Mouse (Mus musculus) left cerebral cortex, postnatal 14 days (tissue): ENCODE results near the gene Cxcl16. TPM values are rescaled to one million over a fixed set of nuclear protein-coding genes. Genes with fewer than 3 reads are reported as not detected.

ENCODE experiments used
- DNase-seq, 2 experiments: peaks; one replicate each; pipeline ENCODE4 v3.0.0; 2021 to 2022; ENCODE audit warnings: low spot score in 2 of 2, mixed read lengths in 1 of 2
- intact Hi-C: fragments of 180-260 bp; cut with DNase I; formaldehyde crosslinking; loops from one replicate; pipeline ENCODE4 v1.15.1; 2025
- total RNA-seq, 2 experiments: library from RNA; stranded (reverse); gene quantifications; 2 replicates each; pipeline ENCODE4 v1.2.3; 2021

Cxcl16 gene
- total RNA-seq, 2 experiments from 2014 or later = 0.66 to 1.3 TPM

- intact Hi-C loops = no loop called here
- no peak for DNase-seq
Observed at GRCm38 (mm10) chr11:70458688-70459600, 840 bp downstream of the Cxcl16 start, which contains the start of gene Zmynd15. TSS of gene Zmynd15 (plus strand) at chr11:70459433.

- intact Hi-C loops = loop anchor here (5.0 kb wide), 1 partner anchor 54 kb away; the partner anchor contains the start of gene Tm4sf5
- DNase-seq = no peak
Observed at GRCm38 (mm10) chr11:70453261-70454044, 6.3 kb downstream of the Cxcl16 start.

GRCm38 (mm10) chr11:70451797-70452498 is 7.8 kb downstream of the Cxcl16 start, which contains the start of gene Med11:
TSS of gene Med11 (plus strand) at chr11:70451919.
- DNase-seq = peak; percentile 95 to 96
- intact Hi-C loops = loop anchor here (5.0 kb wide), 1 partner anchor 55 kb away; the partner anchor contains the start of gene Tm4sf5

GRCm38 (mm10) chr11:70450926-70451325 is 8.9 kb downstream of the Cxcl16 start:
- no peak for DNase-seq
- intact Hi-C loops = loop anchor here (5.0 kb wide), 1 partner anchor 56 kb away; the partner anchor contains the start of gene Tm4sf5

- intact Hi-C loops = no loop called here
- no peak for DNase-seq
Observed at GRCm38 (mm10) chr11:70447373-70447772, 12.4 kb downstream of the Cxcl16 start.

- intact Hi-C loops = no loop called here
Observed at GRCm38 (mm10) chr11:70446756-70447155, 13.0 kb downstream of the Cxcl16 start.

GRCm38 (mm10) chr11:70444667-70445066 is 15.1 kb downstream of the Cxcl16 start:
- intact Hi-C loops = no loop called here
- DNase-seq = no peak

More at GRCm38 (mm10) chr11:70446756-70447155, 13.0 kb downstream of the Cxcl16 start:
- DNase-seq = no peak

- intact Hi-C loops = no loop called here
- no peak for DNase-seq
Observed at GRCm38 (mm10) chr11:70443964-70444363, 15.8 kb downstream of the Cxcl16 start.

GRCm38 (mm10) chr11:70441882-70442281 is 17.9 kb downstream of the Cxcl16 start:
- intact Hi-C loops = no loop called here

GRCm38 (mm10) chr11:70440637-70441036 is 19.1 kb downstream of the Cxcl16 start:
- intact Hi-C loops = no loop called here
- DNase-seq = no peak

More at GRCm38 (mm10) chr11:70441882-70442281, 17.9 kb downstream of the Cxcl16 start:
- no peak for DNase-seq

- intact Hi-C loops = loop anchor here (10.0 kb wide), 1 partner anchor 206 kb away; the partner anchor contains the start of genes Rnf167 and Slc25a11
- no peak for DNase-seq
Observed at GRCm38 (mm10) chr11:70438728-70439374, 20.9 kb downstream of the Cxcl16 start.

- no peak for DNase-seq
- intact Hi-C loops = loop anchor here (10.0 kb wide), 1 partner anchor 207 kb away; the partner anchor contains the start of genes Rnf167 and Slc25a11
Observed at GRCm38 (mm10) chr11:70437426-70437825, 22.4 kb downstream of the Cxcl16 start.

GRCm38 (mm10) chr11:70435476-70435875 is 24.3 kb downstream of the Cxcl16 start:
- intact Hi-C loops = loop anchor here (10.0 kb wide), 1 partner anchor 209 kb away; the partner anchor contains the start of genes Rnf167 and Slc25a11
- DNase-seq = no peak

- DNase-seq = no peak
- intact Hi-C loops = loop anchor here (5.0 to 10.0 kb wide), 3 partner anchors 73 to 323 kb away; partner anchors contain the start of genes Rnf167, Slc25a11 and Tm4sf5
Observed at GRCm38 (mm10) chr11:70433951-70434350, 25.8 kb downstream of the Cxcl16 start.

- intact Hi-C loops = loop anchor here (5.0 to 10.0 kb wide), 3 partner anchors 74 to 324 kb away; partner anchors contain the start of genes Rnf167, Slc25a11 and Tm4sf5
- DNase-seq = no peak
Observed at GRCm38 (mm10) chr11:70433569-70433943, 26.2 kb downstream of the Cxcl16 start.

- intact Hi-C loops = loop anchor here (5.0 to 10.0 kb wide), 3 partner anchors 74 to 324 kb away; partner anchors contain the start of genes Rnf167, Slc25a11 and Tm4sf5
- DNase-seq = peak in 1 of 2 experiments; percentile 36
Observed at GRCm38 (mm10) chr11:70432895-70433568, 26.8 kb downstream of the Cxcl16 start.
